Mouse (Mus musculus) layer of hippocampus, adult 8-10 months (tissue): Measurements from ENCODE around the gene 2810408A11Rik. TPM values are rescaled to one million over a fixed set of nuclear protein-coding genes. Genes with fewer than 3 reads are reported as not detected.
"Not testable (repeated sequence)": the region's sequence is repeated elsewhere in the genome, so short reads cannot be mapped to it uniquely, and the experiment has no call there.

ENCODE experiments used
- DNase-seq, 2 experiments: peaks; one replicate each; pipeline ENCODE4 v3.0.0; 2022; ENCODE audit warnings: low spot score in 2 of 2
- total RNA-seq, 4 experiments: library from RNA; stranded (reverse); gene quantifications; 2 replicates each; pipeline ENCODE4 v1.2.4; 2022

Gene 2810408A11Rik
- total RNA-seq, 4 experiments from 2014 or later, result 0.64 to 0.72 TPM; not detected in 2

DNA sequence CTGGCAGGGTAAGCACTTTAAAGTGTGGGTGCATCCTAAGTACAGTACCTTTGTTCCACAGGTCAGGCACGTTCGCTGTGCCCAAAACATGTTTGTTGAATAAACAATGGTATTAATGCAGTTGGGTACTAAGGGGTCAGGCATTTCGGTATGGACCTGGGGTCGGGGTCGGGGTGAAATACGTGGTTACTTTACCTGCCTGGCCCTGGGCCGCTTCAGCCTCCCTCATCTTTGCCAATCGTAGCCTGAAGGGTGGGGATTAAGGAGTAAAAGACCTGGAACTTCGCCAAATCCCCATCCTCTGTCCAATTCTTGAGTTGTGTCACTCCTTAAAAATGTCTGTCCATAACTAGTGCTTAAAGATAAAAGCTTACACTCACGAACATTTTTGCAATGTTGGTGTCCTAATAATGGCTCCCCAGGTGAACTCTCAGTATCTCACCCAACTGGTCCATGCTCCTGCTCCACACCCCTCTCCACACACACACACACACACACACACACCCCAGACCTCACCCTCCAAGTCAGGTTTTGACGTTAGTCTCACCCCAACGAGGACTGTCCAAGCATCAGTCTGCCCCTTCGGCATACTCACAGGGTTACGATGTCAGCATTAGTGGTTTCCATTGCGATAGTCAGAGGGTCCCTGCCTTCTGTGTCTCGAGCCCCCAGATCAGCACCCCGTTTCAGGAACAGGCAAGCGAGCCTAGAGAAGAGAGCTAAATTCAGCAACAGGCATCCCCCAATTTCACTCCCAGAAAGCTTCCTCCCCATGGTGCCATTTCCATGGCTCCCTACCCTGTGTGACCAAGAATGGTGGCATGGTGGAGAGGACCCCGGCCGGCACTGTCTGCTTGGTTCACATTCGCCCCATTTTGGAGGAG, 18.8 kb downstream of the 2810408A11Rik start:
- no peak for DNase-seq

GRCm38 (mm10) chr11:69880853-69881603, 19.8 kb downstream of the 2810408A11Rik start, which contains the start of gene Kctd11:
Gene Kctd11 (minus strand): TSS chr11:69881406.
- DNase-seq, result peak; percentile 50 to 53

DNA sequence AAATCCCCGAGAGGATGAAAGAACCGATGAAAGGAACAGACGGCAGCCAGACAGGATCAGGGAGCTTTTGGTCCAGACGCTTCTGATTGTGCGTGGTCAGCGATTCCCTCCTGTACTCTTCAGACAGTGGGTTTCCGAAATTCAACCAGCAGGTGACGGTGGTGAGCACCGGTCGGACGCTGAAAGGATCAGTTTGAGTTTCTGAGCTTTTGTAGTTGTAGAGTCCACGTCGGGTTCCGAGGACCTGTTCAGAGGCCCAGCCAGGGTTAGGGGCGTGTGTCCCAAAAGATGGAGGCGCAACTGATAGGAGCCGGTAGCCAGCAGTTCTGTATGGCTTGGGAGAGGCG, 20.3 kb downstream of the 2810408A11Rik start:
- no peak for DNase-seq

GRCm38 (mm10) chr11:69879711-69880110, 21.1 kb downstream of the 2810408A11Rik start:
- DNase-seq, result no peak

- no peak for DNase-seq
These were observed 21.8 kb downstream of the 2810408A11Rik start for GRCm38 (mm10) chr11:69878952-69879351.

DNA sequence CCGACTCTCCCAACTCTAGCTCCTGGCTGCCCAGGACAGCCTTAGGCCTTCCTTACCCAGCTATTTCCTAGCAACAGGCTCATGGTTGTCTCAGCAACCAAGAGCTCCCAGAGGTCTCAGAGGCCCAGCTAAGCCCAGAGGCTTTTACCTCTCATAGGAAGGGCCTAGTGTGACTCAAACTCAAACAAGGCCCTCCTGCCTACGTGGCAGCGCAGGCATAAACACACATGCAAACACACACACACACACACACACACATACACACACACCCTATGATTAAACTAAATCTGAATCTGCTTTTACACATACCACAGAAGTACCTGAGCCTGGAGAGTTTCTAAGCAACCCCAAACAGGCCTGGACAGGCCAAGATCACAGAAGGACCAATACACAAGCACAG, 22.4 kb downstream of the 2810408A11Rik start:
- no peak for DNase-seq

DNA sequence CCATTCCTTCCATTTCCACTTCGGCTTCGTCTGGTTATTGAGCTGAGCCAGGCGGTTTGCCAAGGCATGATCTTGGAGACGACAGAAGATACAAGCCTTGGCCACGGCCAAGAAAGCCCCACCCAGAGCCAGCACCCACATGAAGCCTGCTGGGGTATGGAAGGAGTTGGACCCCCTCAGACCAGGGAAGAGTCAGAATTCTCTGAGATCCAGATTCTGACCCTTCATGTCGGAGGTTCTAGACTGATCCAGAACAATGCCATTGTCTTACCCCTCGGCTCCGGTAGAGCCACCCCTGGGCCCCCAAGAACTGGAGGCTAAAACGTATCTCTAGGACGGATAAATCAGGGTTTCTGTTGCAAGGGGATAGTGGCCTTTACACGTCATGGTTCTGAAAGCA, 22.9 kb downstream of the 2810408A11Rik start, which contains the start of gene Tmem95:
Gene Tmem95, minus strand, starts transcription at position 141 of the 400 bp plus-strand sequence.
- DNase-seq, result no peak

GRCm38 (mm10) chr11:69876867-69877266, 23.9 kb downstream of the 2810408A11Rik start:
- peak; percentile 62 to 78 for DNase-seq

- DNase-seq, result peak in 1 of 2 experiments; percentile 39
These were observed 24.6 kb downstream of the 2810408A11Rik start for GRCm38 (mm10) chr11:69876186-69876585.

DNA sequence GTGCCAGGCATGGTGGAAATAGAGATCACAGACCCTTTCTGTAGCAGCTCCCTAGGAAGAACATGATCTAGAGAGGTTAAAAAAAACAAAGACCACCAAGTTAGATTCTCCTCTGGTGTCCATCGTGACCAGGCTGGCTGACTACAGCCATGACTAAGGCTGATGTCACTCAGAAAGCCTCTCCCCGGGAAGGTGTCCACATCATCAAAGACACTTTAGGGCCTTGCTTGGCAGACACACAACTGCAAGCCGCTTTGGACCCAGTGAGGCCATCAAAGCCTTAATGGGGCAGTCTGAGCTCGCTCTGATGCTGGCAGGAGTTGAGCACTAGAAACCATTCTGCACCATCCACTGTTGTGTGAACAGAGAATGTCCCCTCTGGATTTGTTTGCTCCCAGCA, 28.3 kb downstream of the 2810408A11Rik start:
- no peak for DNase-seq

DNA sequence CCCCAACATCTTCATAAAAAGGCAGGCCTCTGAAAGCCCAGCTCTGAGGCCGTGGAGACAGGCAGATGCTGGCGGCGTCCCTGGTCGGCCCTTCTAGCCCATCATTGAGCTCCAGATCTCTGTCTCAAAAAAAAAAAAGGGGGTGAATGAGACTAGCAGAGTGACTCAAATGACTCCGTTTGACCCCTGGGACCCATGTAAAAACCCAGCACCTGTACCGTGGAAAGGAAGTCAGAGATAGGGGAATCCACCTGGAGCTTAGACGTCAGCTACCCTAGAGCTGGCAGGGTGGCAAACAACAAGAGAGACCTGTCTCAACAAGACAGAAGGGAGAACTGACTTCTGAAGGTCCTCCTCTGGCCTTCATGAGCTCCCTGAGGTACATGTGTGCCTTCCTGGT, 29.0 kb downstream of the 2810408A11Rik start:
- DNase-seq, result no peak

GRCm38 (mm10) chr11:69870289-69871069, 30.3 kb downstream of the 2810408A11Rik start:
- DNase-seq, result no peak

DNA sequence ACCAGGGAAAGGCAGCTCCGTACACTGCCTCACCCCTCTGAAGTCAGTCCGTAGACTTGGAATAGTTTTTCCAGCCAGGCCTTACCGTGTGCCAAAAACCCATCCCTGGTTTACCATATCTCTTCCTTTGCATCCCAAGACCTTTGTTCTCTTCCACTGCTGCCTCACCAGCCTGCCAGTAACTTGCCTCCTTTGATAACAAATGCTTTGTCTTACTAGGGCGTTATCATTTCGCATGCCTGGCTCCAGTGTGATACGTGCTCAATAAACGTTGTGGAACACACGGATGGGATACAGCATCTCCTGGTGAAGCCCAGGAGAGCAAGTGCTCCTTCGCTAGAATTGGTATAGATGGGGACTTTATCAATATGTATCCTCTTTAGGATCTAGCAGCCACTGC, 33.5 kb downstream of the 2810408A11Rik start:
- DNase-seq, result no peak

GRCm38 (mm10) chr11:69865561-69865960, 35.2 kb downstream of the 2810408A11Rik start:
- no peak for DNase-seq

DNA sequence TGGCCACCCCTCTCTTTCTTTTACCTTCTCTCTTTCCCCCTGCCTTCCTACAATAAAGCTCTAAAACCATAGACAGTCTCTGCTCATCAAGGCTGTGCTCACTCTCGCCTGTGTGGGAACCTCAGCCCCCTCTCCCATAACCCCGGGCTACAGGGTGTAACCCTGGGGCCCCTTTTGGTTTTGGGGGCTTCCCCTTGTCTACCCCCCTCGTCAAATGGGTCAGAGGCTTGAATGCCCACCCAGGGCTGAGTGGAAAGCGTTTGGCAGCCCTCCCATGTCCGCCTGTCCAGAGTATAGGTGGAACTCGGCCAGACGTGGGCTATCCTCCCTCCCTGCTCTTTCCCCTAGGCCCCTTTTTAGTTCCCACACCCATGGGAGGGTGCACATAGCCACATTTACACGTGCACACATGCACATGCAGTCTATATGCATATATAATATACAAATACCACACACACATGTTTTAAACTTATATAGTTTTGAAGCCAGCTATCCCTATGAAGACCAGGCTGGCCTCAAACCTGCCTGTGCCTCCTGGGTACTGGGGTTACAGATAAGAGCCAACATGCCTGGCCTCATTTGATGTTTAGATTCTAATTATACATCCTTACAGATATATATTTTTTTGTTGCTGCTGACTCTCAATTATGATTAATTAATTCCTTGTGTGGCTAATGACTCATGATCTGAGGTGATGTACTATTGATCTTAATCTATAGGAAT, 36.5 kb downstream of the 2810408A11Rik start:
- DNase-seq, result no peak

DNA sequence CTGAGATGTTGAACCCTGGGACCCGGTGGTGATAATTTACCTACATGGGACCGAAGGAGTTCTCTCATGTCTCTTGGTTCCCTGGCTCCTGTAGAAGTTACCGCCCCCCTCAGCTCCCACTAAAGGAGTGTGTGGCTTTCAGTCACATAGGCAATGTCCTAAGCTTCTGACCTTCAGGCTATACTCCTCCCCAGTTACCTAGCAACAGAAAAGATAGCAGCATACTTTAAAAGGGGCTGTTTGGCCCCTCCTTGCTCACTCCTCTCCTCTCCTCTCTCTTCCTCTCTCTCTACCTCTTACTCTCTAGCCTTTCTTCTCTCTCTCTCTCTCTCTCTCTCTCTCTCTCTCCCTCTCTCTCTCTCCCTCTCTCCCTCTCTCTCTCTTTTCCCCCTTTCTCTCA, 37.1 kb downstream of the 2810408A11Rik start:
- not testable (repeated sequence) for DNase-seq

GRCm38 (mm10) chr11:69858113-69858998, 42.4 kb downstream of the 2810408A11Rik start, which contains the start of gene Tnk1:
Gene Tnk1 (minus strand): TSS chr11:69858730.
- no peak for DNase-seq

GRCm38 (mm10) chr11:69855347-69855746, 45.4 kb downstream of the 2810408A11Rik start:
- no peak for DNase-seq

DNA sequence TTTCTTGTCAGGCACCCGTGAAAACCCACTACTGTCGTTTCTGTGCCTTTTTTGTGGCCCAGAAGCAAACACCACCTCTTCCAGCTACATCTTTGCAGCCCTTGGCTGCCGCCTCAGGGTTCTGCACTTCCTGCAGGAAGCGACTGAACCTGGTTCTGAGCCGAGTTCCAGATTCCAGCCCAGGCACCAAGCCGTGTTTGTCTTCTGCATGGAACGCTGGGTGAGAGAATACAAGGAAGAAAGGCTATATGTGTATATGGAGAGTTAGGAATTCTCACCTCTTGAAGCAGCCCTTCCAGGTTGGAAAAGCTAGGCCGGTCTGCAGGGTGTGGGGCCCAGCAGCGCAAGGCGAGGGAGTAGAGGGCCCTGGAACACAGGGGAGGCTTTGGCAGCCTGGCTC, 46.1 kb downstream of the 2810408A11Rik start:
- DNase-seq, result no peak

GRCm38 (mm10) chr11:69853994-69854393, 46.8 kb downstream of the 2810408A11Rik start:
- no peak for DNase-seq
